ENCODE assay signal across 22 mouse cellular contexts in the genomic region with DNA sequence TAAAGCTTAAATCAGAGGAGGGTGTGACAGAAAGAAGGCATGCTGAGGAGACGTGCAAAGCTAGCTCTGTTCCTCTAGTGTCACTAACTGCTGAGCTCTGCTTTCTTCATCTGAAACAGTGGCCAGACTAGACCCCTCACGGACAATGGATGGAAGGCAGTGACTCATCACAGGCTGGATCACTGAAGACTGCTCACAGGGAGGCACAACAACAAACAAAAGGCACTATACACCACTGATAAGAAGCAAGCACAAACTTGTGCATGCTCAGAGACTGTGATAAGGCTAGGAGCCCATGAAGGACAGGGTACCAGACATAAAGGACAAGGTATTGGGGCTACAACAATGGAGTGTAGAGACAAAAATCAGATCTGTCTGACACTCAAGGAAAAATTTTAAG.
"Had no signal": no experiment of that assay in that cellular context is flagged by ENCODE, and none has a peak within 500 bp of the region (broad histone marks: within the 10 kb centered on the region; RNA-seq: fewer than 3 reads in every experiment).

No protein-coding gene starts in this region.

- H3K9ac ChIP-seq: intestine, embryonic 15.5 days; limb, embryonic 12.5 days; limb, embryonic 15.5 days; neural tube, embryonic 12.5 days; neural tube, embryonic 15.5 days had no signal

- H3K9me3 ChIP-seq: intestine, embryonic 15.5 days; limb, embryonic 12.5 days; limb, embryonic 15.5 days; megakaryocyte, embryonic 14.5 days; neural tube, embryonic 12.5 days; neural tube, embryonic 15.5 days had no signal

- H3K27ac ChIP-seq: intestine, embryonic 15.5 days; kidney, postnatal 0 days; limb, embryonic 12.5 days; limb, embryonic 15.5 days; macrophage; neural tube, embryonic 12.5 days; neural tube, embryonic 15.5 days; stomach, postnatal 0 days had no signal

- H3K4me1 ChIP-seq: intestine, embryonic 15.5 days; limb, embryonic 12.5 days; megakaryocyte, embryonic 14.5 days; neural tube, embryonic 12.5 days; neural tube, embryonic 15.5 days had no signal

- DNase-seq: kidney, adult 11 months; kidney, adult 9 months; kidney, postnatal 25 days; left cerebral cortex, postnatal 4 days; lung, adult 2 months; midbrain, embryonic 14.5 days; right cerebral cortex, adult 18-20 months; right cerebral cortex, postnatal 14 days; right cerebral cortex, postnatal 4 days; thymus, adult 2 months; thymus, postnatal 14 days; thymus, postnatal 4 days had no signal

- H3K27me3 ChIP-seq: intestine, embryonic 15.5 days; limb, embryonic 12.5 days; limb, embryonic 15.5 days; megakaryocyte, embryonic 14.5 days; neural tube, embryonic 12.5 days; neural tube, embryonic 15.5 days had no signal

- H3K4me3 ChIP-seq: intestine, embryonic 15.5 days; limb, embryonic 12.5 days; limb, embryonic 15.5 days; megakaryocyte, embryonic 14.5 days; neural tube, embryonic 12.5 days; neural tube, embryonic 15.5 days had no signal

- H3K4me2 ChIP-seq: intestine, embryonic 15.5 days; limb, embryonic 12.5 days; limb, embryonic 15.5 days; midbrain, embryonic 11.5 days; neural tube, embryonic 12.5 days; neural tube, embryonic 15.5 days had no signal

- ATAC-seq: intestine, embryonic 15.5 days had no signal
